ENCODE assay signal across 20 mouse cellular contexts in genomic region chr14:54634182-54634581, GRCm38 (mm10). TPM values are rescaled to one million over a fixed set of nuclear protein-coding genes. Genes with fewer than 3 reads are reported as not detected.
DNase-seq lines count a peak whose midpoint lies in the region; ATAC-seq and TF ChIP-seq lines count a peak whose summit lies in the region.
"Had no signal": no experiment of that assay in that cellular context is flagged by ENCODE, and none has a peak within 500 bp of the region (broad histone marks: within the 10 kb centered on the region; RNA-seq: fewer than 3 reads in every experiment).

No protein-coding gene starts in this region.

- ATAC-seq in kidney, postnatal 0 days (replicated peaks; ENCODE audit: low FRiP score, low read depth) = no peak

- no peak overlapping the region for H3K4me2 ChIP-seq in kidney, postnatal 0 days (ENCODE audit: low read length)
- H3K4me2 ChIP-seq: limb, embryonic 13.5 days; midbrain, embryonic 12.5 days had no signal

- DNase-seq in adrenal gland, postnatal 14 days = peak; percentile 56
- no peak for DNase-seq in adrenal gland, adult 8-10 months
- DNase-seq in kidney, postnatal 0 days (ENCODE audit: low spot score) = no peak
- no peak for DNase-seq in kidney, postnatal 10 days
- peak; percentile 49 for DNase-seq in thymus, postnatal 4 days
- no peak for DNase-seq in thymus, postnatal 14 days
- no peak for DNase-seq in cerebellum, adult 8-10 months
- no peak for DNase-seq in kidney, postnatal 25 days
- DNase-seq: cerebellum, postnatal 10 days; heart, adult 18-20 months; heart, postnatal 36 days; lung, postnatal 10 days; right cerebral cortex, postnatal 4 days; thymus, postnatal 25 days had no signal

- TF ChIP-seq CTCF in kidney, postnatal 0 days (IDR thresholded peaks at IDR 0.05; ENCODE audit: low read depth) = peak; percentile 40; the same call in 1 of the 2 replicates

- H3K27ac ChIP-seq in kidney, postnatal 0 days = no peak overlapping the region
- H3K27ac ChIP-seq: limb, embryonic 13.5 days; midbrain, embryonic 12.5 days had no signal

- WGBS in kidney, postnatal 0 days = 84% methylated on average over 4 of the region's 4 CpGs

- H3K9ac ChIP-seq in kidney, postnatal 0 days (ENCODE audit: low read depth, low read length) = no peak overlapping the region
- H3K9ac ChIP-seq: limb, embryonic 13.5 days; midbrain, embryonic 12.5 days had no signal

- H3K27me3 ChIP-seq in kidney, postnatal 0 days (ENCODE audit: insufficient read depth, low read length) = no peaks in the 10 kb centered on the region
- H3K27me3 ChIP-seq: limb, embryonic 13.5 days; midbrain, embryonic 12.5 days had no signal

- H3K4me1 ChIP-seq in kidney, postnatal 0 days (replicated peaks; ENCODE audit: insufficient read depth, low read length) = no peaks in the 10 kb centered on the region

- H3K9me3 ChIP-seq in kidney, postnatal 0 days (replicated peaks; ENCODE audit: low read length) = no peaks in the 10 kb centered on the region
- H3K9me3 ChIP-seq: limb, embryonic 13.5 days; midbrain, embryonic 12.5 days had no signal

- 0 out of 2 replicates have a peak, but pooled peaks cover 4% of the 10 kb centered on the region for H3K36me3 ChIP-seq in kidney, postnatal 0 days (ENCODE audit: insufficient read depth, low read length)

- H3K4me3 ChIP-seq in kidney, postnatal 0 days (replicated peaks; ENCODE audit: low read depth, low read length) = no peak overlapping the region
- H3K4me3 ChIP-seq: limb, embryonic 13.5 days; midbrain, embryonic 12.5 days had no signal

RNA-seq across cellular contexts. Expression of gene Gm17606, which starts 6.6 kb away (rescaled TPM):
- total RNA-seq in adrenal gland, postnatal 14 days (2021) = not detected in 2 replicates
- not detected for total RNA-seq in adrenal gland, adult 8-10 months (2022)
- polyA plus RNA-seq in kidney, postnatal 0 days (2015; fragmentation: Nextera tagmentation; extraction: Ambion mirVana) = not detected in 2 replicates
- total RNA-seq: heart, adult 18-20 months; heart, postnatal 36 days; left cerebral cortex, adult 18-20 months had no signal
- polyA plus RNA-seq: embryonic facial prominence, embryonic 11.5 days; intestine, embryonic 14.5 days; limb, embryonic 13.5 days; midbrain, embryonic 12.5 days; stomach, embryonic 14.5 days had no signal

RNA-seq across cellular contexts. Expression of gene Cdh24, which starts 7.0 kb away (rescaled TPM):
- 1.7 and 2.2 TPM in 2 replicates for total RNA-seq in adrenal gland, postnatal 14 days (2021)
- total RNA-seq in adrenal gland, adult 8-10 months (2022) = 1 to 10 TPM in 2 of 4 experiments, under 1 TPM in 2; 0.46 to 2.0 (median 1.3) TPM
- polyA plus RNA-seq in kidney, postnatal 0 days (2015; fragmentation: Nextera tagmentation; extraction: Ambion mirVana) = 1.4 and 1.6 TPM in 2 replicates

RNA-seq across cellular contexts. Expression of gene Psmb11, which starts 12.9 kb away (rescaled TPM):
- total RNA-seq in adrenal gland, postnatal 14 days (2021) = not detected in 2 replicates
- not detected for total RNA-seq in adrenal gland, adult 8-10 months (2022)
- polyA plus RNA-seq in kidney, postnatal 0 days (2015; fragmentation: Nextera tagmentation; extraction: Ambion mirVana) = 0.13 TPM in 1 of 2 replicates, not detected in the other
- total RNA-seq: heart, adult 18-20 months; heart, postnatal 36 days had no signal
- polyA plus RNA-seq: embryonic facial prominence, embryonic 11.5 days; intestine, embryonic 14.5 days; midbrain, embryonic 12.5 days had no signal

RNA-seq across cellular contexts. Expression of gene Psmb5, which starts 16.4 kb away (rescaled TPM):
- total RNA-seq in adrenal gland, postnatal 14 days (2021) = 248 and 259 TPM in 2 replicates
- 100 to 1,000 TPM; 254 to 479 (median 341) TPM for total RNA-seq in adrenal gland, adult 8-10 months (2022)
- polyA plus RNA-seq in kidney, postnatal 0 days (2015; fragmentation: Nextera tagmentation; extraction: Ambion mirVana) = 370 and 387 TPM in 2 replicates

RNA-seq across cellular contexts. Expression of gene 4931414P19Rik, which starts 28.4 kb away (rescaled TPM):
- 5.4 and 6.2 TPM in 2 replicates for total RNA-seq in adrenal gland, postnatal 14 days (2021)
- total RNA-seq in adrenal gland, adult 8-10 months (2022) = 1 to 10 TPM; 3.6 to 6.2 (median 5.0) TPM
- polyA plus RNA-seq in kidney, postnatal 0 days (2015; fragmentation: Nextera tagmentation; extraction: Ambion mirVana) = 6.4 TPM in 2 replicates

Comparison
In these comparisons a context has a peak if more than half of its experiments do, and no peak if none do; other contexts are left out.
1. DNase-seq: peak in adrenal gland, postnatal 14 days (single experiment) and thymus, postnatal 4 days (single experiment); none in adrenal gland, adult 8-10 months (single experiment), kidney, postnatal 0 days (single experiment), kidney, postnatal 10 days (single experiment), thymus, postnatal 14 days (single experiment), cerebellum, adult 8-10 months (single experiment) and kidney, postnatal 25 days (0 of 2).